Mouse (Mus musculus): Measurements from ENCODE around the gene Ano9. TPM values are rescaled to one million over a fixed set of nuclear protein-coding genes. Genes with fewer than 3 reads are reported as not detected.

Ano9 gene
- 0.20 and 1.6 TPM in 2 replicates for polyA plus RNA-seq (2016; fragmentation: Nextera tagmentation; extraction: Ambion mirVana)

GRCm38 (mm10) chr7:141117636-141118035 is at the start of gene Ano9:
Ano9 (minus strand) TSS chr7:141117806.
- no peak for DNase-seq (ENCODE audit: low spot score)
- H3K4me1 ChIP-seq (replicated peaks) = peaks cover 8% of the 10 kb centered on the region; the same call in 1 of the 2 replicates
- no peaks in the 10 kb centered on the region for H3K36me3 ChIP-seq
- no peaks in the 10 kb centered on the region for H3K9me3 ChIP-seq
- H3K4me3 ChIP-seq = peak within 1 kb of the TSS; percentile 21; the same call in 1 of the 2 replicates
- peaks cover 28% of the 10 kb centered on the region for H3K27me3 ChIP-seq (ENCODE audit: insufficient read depth, poor library complexity, severe bottlenecking)
- 13% methylated on average over 9 of the region's 9 CpGs for WGBS
- H3K27ac ChIP-seq = no peak within 1 kb of the TSS

GRCm38 (mm10) chr7:141164850-141165249 is 47.2 kb upstream of the Ano9 start:
- Histone ChIP-seq H3K4me3 (no peak overlapping the region), H3K4me1 (replicated peaks) (peaks cover 20% of the 10 kb centered on the region), H3K27ac (no peak overlapping the region), H3K27me3 (ENCODE audit: insufficient read depth, poor library complexity, severe bottlenecking) (peaks cover 5% of the 10 kb centered on the region; the same call in 1 of the 2 replicates), H3K36me3 (peaks cover 62% of the 10 kb centered on the region), H3K9me3 (no peaks in the 10 kb centered on the region)
- DNase-seq (ENCODE audit: low spot score) = no peak
- WGBS = 90% methylated on average over 6 of the region's 6 CpGs

- Histone ChIP-seq H3K27me3 (ENCODE audit: insufficient read depth, poor library complexity, severe bottlenecking) (peaks cover 4% of the 10 kb centered on the region; the same call in 1 of the 2 replicates), H3K9me3 (no peaks in the 10 kb centered on the region), H3K4me3 (no peak overlapping the region), H3K4me1 (replicated peaks) (peaks cover 20% of the 10 kb centered on the region), H3K36me3 (peaks cover 66% of the 10 kb centered on the region), H3K27ac (no peak overlapping the region)
- WGBS = 95% methylated on average over 7 of the region's 7 CpGs
- no peak for DNase-seq (ENCODE audit: low spot score)
These were observed 46.8 kb upstream of the Ano9 start for GRCm38 (mm10) chr7:141164397-141164796.

GRCm38 (mm10) chr7:141155362-141155761 is 37.8 kb upstream of the Ano9 start:
- Histone ChIP-seq H3K4me3 (no peak overlapping the region), H3K36me3 (peaks cover 89% of the 10 kb centered on the region), H3K4me1 (replicated peaks) (no peaks in the 10 kb centered on the region), H3K9me3 (no peaks in the 10 kb centered on the region), H3K27me3 (ENCODE audit: insufficient read depth, poor library complexity, severe bottlenecking) (no peaks in the 10 kb centered on the region), H3K27ac (no peak overlapping the region)
- no peak for DNase-seq (ENCODE audit: low spot score)
- 91% methylated on average over 9 of the region's 9 CpGs for WGBS

GRCm38 (mm10) chr7:141148639-141149038 is 31.0 kb upstream of the Ano9 start:
- WGBS = 83% methylated on average over 4 of the region's 4 CpGs
- no peak for DNase-seq (ENCODE audit: low spot score)
- Histone ChIP-seq H3K27me3 (ENCODE audit: insufficient read depth, poor library complexity, severe bottlenecking) (no peaks in the 10 kb centered on the region), H3K4me3 (no peak overlapping the region), H3K9me3 (no peaks in the 10 kb centered on the region), H3K36me3 (peaks cover 86% of the 10 kb centered on the region), H3K4me1 (replicated peaks) (no peaks in the 10 kb centered on the region), H3K27ac (no peak overlapping the region)

GRCm38 (mm10) chr7:141147044-141147443 is 29.4 kb upstream of the Ano9 start:
- WGBS = 92% methylated on average over 6 of the region's 6 CpGs
- H3K9me3 ChIP-seq = no peaks in the 10 kb centered on the region
- no peak for DNase-seq (ENCODE audit: low spot score)
- no peak overlapping the region for H3K27ac ChIP-seq
- H3K27me3 ChIP-seq (ENCODE audit: insufficient read depth, poor library complexity, severe bottlenecking) = no peaks in the 10 kb centered on the region
- H3K36me3 ChIP-seq = peaks cover 85% of the 10 kb centered on the region
- H3K4me1 ChIP-seq (replicated peaks) = no peaks in the 10 kb centered on the region
- no peak overlapping the region for H3K4me3 ChIP-seq

GRCm38 (mm10) chr7:141146043-141146595 is 28.5 kb upstream of the Ano9 start:
- H3K4me1 ChIP-seq (replicated peaks) = no peaks in the 10 kb centered on the region
- 94% methylated on average over 12 of the region's 12 CpGs for WGBS
- no peak for DNase-seq (ENCODE audit: low spot score)
- no peaks in the 10 kb centered on the region for H3K9me3 ChIP-seq
- H3K27ac ChIP-seq = no peak overlapping the region
- H3K36me3 ChIP-seq = peaks cover 84% of the 10 kb centered on the region
- no peak overlapping the region for H3K4me3 ChIP-seq
- H3K27me3 ChIP-seq (ENCODE audit: insufficient read depth, poor library complexity, severe bottlenecking) = no peaks in the 10 kb centered on the region

- WGBS = 66% methylated on average over 1 of the region's 1 CpGs
- H3K9me3 ChIP-seq = no peaks in the 10 kb centered on the region
- H3K4me1 ChIP-seq (replicated peaks) = no peaks in the 10 kb centered on the region
- H3K27ac ChIP-seq = no peak overlapping the region
- H3K27me3 ChIP-seq (ENCODE audit: insufficient read depth, poor library complexity, severe bottlenecking) = no peaks in the 10 kb centered on the region
- no peak overlapping the region for H3K4me3 ChIP-seq
- no peak for DNase-seq (ENCODE audit: low spot score)
- peaks cover 81% of the 10 kb centered on the region for H3K36me3 ChIP-seq
These were observed 27.8 kb upstream of the Ano9 start for GRCm38 (mm10) chr7:141145403-141145802.

- no peak for DNase-seq (ENCODE audit: low spot score)
- H3K9me3 ChIP-seq = no peaks in the 10 kb centered on the region
- H3K27ac ChIP-seq = no peak overlapping the region
- no peaks in the 10 kb centered on the region for H3K4me1 ChIP-seq (replicated peaks)
- peaks cover 87% of the 10 kb centered on the region for H3K36me3 ChIP-seq
- WGBS = 97% methylated on average over 3 of the region's 3 CpGs
- H3K27me3 ChIP-seq (ENCODE audit: insufficient read depth, poor library complexity, severe bottlenecking) = no peaks in the 10 kb centered on the region
- H3K4me3 ChIP-seq = no peak overlapping the region
These were observed 27.0 kb upstream of the Ano9 start for GRCm38 (mm10) chr7:141144650-141145049.

- no peak for DNase-seq (ENCODE audit: low spot score)
- Histone ChIP-seq H3K4me1 (replicated peaks) (no peaks in the 10 kb centered on the region), H3K9me3 (no peaks in the 10 kb centered on the region), H3K27ac (no peak overlapping the region), H3K36me3 (peaks cover 92% of the 10 kb centered on the region), H3K4me3 (no peak overlapping the region), H3K27me3 (ENCODE audit: insufficient read depth, poor library complexity, severe bottlenecking) (no peaks in the 10 kb centered on the region)
- WGBS = 89% methylated on average over 2 of the region's 2 CpGs
These were observed 26.3 kb upstream of the Ano9 start for GRCm38 (mm10) chr7:141143861-141144260.

GRCm38 (mm10) chr7:141143112-141143511 is 25.5 kb upstream of the Ano9 start:
- Histone ChIP-seq H3K27ac (no peak overlapping the region), H3K27me3 (ENCODE audit: insufficient read depth, poor library complexity, severe bottlenecking) (no peaks in the 10 kb centered on the region), H3K4me3 (no peak overlapping the region), H3K9me3 (no peaks in the 10 kb centered on the region), H3K36me3 (peaks cover 92% of the 10 kb centered on the region), H3K4me1 (replicated peaks) (no peaks in the 10 kb centered on the region)
- peak; percentile 38 for DNase-seq (ENCODE audit: low spot score)
- WGBS = 55% methylated on average over 5 of the region's 5 CpGs

GRCm38 (mm10) chr7:141141326-141141725 is 23.7 kb upstream of the Ano9 start:
- Histone ChIP-seq H3K27me3 (ENCODE audit: insufficient read depth, poor library complexity, severe bottlenecking) (no peaks in the 10 kb centered on the region), H3K4me3 (no peak overlapping the region), H3K4me1 (replicated peaks) (no peaks in the 10 kb centered on the region), H3K27ac (no peak overlapping the region), H3K36me3 (peaks cover 92% of the 10 kb centered on the region), H3K9me3 (no peaks in the 10 kb centered on the region)
- WGBS = 92% methylated on average over 4 of the region's 4 CpGs
- DNase-seq (ENCODE audit: low spot score) = no peak

- DNase-seq (ENCODE audit: low spot score) = no peak
- no peaks in the 10 kb centered on the region for H3K9me3 ChIP-seq
- H3K4me3 ChIP-seq = peak overlapping the region; percentile 81
- H3K27me3 ChIP-seq (ENCODE audit: insufficient read depth, poor library complexity, severe bottlenecking) = no peaks in the 10 kb centered on the region
- H3K4me1 ChIP-seq (replicated peaks) = peaks cover 17% of the 10 kb centered on the region
- H3K27ac ChIP-seq = peak overlapping the region; percentile 94
- WGBS = 59% methylated on average over 12 of the region's 12 CpGs
- peaks cover 34% of the 10 kb centered on the region for H3K36me3 ChIP-seq
These were observed 14.5 kb upstream of the Ano9 start for GRCm38 (mm10) chr7:141131904-141132755.
